Mouse (Mus musculus) adrenal gland, adult 2 months (tissue): Measurements from ENCODE around the gene Esp38. TPM values are rescaled to one million over a fixed set of nuclear protein-coding genes. Genes with fewer than 3 reads are reported as not detected.
"Not testable (repeated sequence)": the region's sequence is repeated elsewhere in the genome, so short reads cannot be mapped to it uniquely, and the experiment has no call there.

Source experiments
- DNase-seq: peaks from one replicate; pipeline ENCODE4 v3.0.0; 2021
- long read RNA-seq: library from polyadenylated mRNA; stranded (forward); transcript quantifications from one replicate; pipeline ENCODE4 v2.0.0, GENCODE M21; 2021
- polyA plus RNA-seq: library from polyadenylated mRNA; depleted of rRNA; stranded (reverse); fragments of >200 nt; gene quantifications from 2 replicates; pipeline ENCODE4 v1.2.3, GENCODE M21; 2012; rRNA removed
- total RNA-seq, 2 experiments: library from RNA; stranded (reverse); gene quantifications; 2 replicates each; pipeline ENCODE4 v1.2.3; 2021

The Esp38 gene
- total RNA-seq (not detected), polyA plus RNA-seq (not detected in 2 replicates)
- long read RNA-seq: 0 reads

GRCm38 (mm10) chr17:39950220-39950619, at the start of gene Esp38:
TSS of gene Esp38 (plus strand) at chr17:39950520.
- no peak for DNase-seq

GRCm38 (mm10) chr17:39902928-39903545, 47.3 kb upstream of the Esp38 start:
- not testable (repeated sequence) for DNase-seq

Other genes starting within 250 kb of the Esp38 start
- not detected for gene AC192777.2, start 144.9 kb downstream of the Esp38 start, total RNA-seq
- gene AC192777.2, start 144.9 kb downstream of the Esp38 start, polyA plus RNA-seq: not detected in 2 replicates